Mouse (Mus musculus): Measurements from ENCODE around the gene Psrc1. TPM values are rescaled to one million over a fixed set of nuclear protein-coding genes. Genes with fewer than 3 reads are reported as not detected.

Gene Psrc1
- 8.3 and 10.5 TPM in 2 replicates for polyA plus RNA-seq (2021; fragmentation: Nextera tagmentation)
- long read RNA-seq, experiment 1, transcript Psrc1-201 (8 exons, 1,686 nt), result major isoform, 9 of 20 reads
- long read RNA-seq, experiment 1, partial matches to known transcripts, result 3 of 20 reads
- long read RNA-seq, experiment 1, other reads (novel, unspliced or antisense), result 5 of 20 reads
- long read RNA-seq, experiment 2, transcript Psrc1-201 (8 exons, 1,686 nt), result major isoform, 19 of 29 reads
- long read RNA-seq, experiment 2, transcript Psrc1-202 (8 exons, 1,687 nt), result minor isoform, 6 of 29 reads
- long read RNA-seq, experiment 2, partial matches to known transcripts, result 0 of 29 reads
- long read RNA-seq, experiment 2, other reads (novel, unspliced or antisense), result 3 of 29 reads

GRCm38 (mm10) chr3:108383485-108384354 is at the start of gene Psrc1:
Gene Psrc1, plus strand, starts transcription at chr3:108383839.

DNA sequence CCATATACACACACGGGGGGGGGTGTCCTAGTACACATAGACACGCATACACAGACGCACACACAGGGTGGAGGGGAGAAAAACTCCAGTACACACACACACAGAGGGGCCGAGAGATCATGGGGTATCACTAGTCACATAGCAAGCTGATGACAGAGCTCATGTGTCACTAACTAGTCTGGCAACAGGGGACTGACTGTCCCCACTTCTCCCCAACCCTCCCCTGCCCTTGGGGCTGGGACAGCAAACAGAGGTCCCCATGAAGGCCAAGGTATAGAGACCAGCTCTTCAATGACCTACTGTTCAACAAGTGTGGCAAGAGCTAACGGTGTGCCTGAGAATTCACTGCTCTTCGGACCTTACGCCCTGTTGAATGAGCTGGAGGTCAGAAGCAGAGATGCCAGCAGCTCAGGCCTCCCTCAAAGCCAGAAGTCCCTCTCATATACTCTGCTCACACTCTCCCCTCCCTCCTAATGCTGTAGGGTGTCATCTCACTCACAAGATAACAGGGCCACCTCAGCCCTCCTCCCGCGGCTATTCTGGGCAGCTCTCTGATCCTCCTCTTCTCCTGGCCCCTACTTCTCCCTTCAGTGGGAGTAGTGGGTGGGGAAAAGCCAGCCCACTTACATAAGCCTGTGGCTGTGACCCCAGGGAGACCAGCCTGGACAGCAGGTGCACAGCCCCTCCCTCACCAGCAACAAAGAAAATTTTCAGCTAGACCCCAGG is 19.2 kb upstream of the Psrc1 start, which contains the start of gene Mybphl:
Gene Mybphl (plus strand): TSS at position 642 of the 726 bp plus-strand sequence.

GRCm38 (mm10) chr3:108414857-108415830 is 31.5 kb downstream of the Psrc1 start, which contains the start of gene Celsr2:
Gene Celsr2, minus strand, starts transcription at chr3:108415552.

Other genes starting within 250 kb of the Psrc1 start
- 21.7 and 24.5 TPM in 2 replicates for gene Gnai3, start 237.7 kb upstream of the Psrc1 start, polyA plus RNA-seq (2021; fragmentation: Nextera tagmentation)
- gene Gpr61, start 229.0 kb upstream of the Psrc1 start, polyA plus RNA-seq (2021; fragmentation: Nextera tagmentation), result 4.4 TPM in 2 replicates
- gene Amigo1, start 197.5 kb upstream of the Psrc1 start, polyA plus RNA-seq (2021; fragmentation: Nextera tagmentation), result 5.2 and 5.3 TPM in 2 replicates
- 4.8 and 5.3 TPM in 2 replicates for gene Cyb561d1, start 182.6 kb upstream of the Psrc1 start, polyA plus RNA-seq (2021; fragmentation: Nextera tagmentation)
- 3.5 and 4.9 TPM in 2 replicates for gene Atxn7l2, start 172.9 kb upstream of the Psrc1 start, polyA plus RNA-seq (2021; fragmentation: Nextera tagmentation)
- gene Sypl2, start 157.2 kb upstream of the Psrc1 start, polyA plus RNA-seq (2021; fragmentation: Nextera tagmentation), result 0.75 and 0.92 TPM in 2 replicates
- 219 and 230 TPM in 2 replicates for gene Psma5, start 126.9 kb upstream of the Psrc1 start, polyA plus RNA-seq (2021; fragmentation: Nextera tagmentation)
- gene Sort1, start 99.8 kb upstream of the Psrc1 start, polyA plus RNA-seq (2021; fragmentation: Nextera tagmentation), result 32.3 and 34.9 TPM in 2 replicates
- gene Mybphl, start 18.9 kb upstream of the Psrc1 start, polyA plus RNA-seq (2021; fragmentation: Nextera tagmentation), result not detected in 2 replicates
- 32.5 and 41.7 TPM in 2 replicates for gene Celsr2, start 31.7 kb downstream of the Psrc1 start, polyA plus RNA-seq (2021; fragmentation: Nextera tagmentation)
- 131 and 140 TPM in 2 replicates for gene Sars, start 61.4 kb downstream of the Psrc1 start, polyA plus RNA-seq (2021; fragmentation: Nextera tagmentation)
- gene 1700013F07Rik, start 150.3 kb downstream of the Psrc1 start, polyA plus RNA-seq (2021; fragmentation: Nextera tagmentation), result 1.8 and 3.3 TPM in 2 replicates
- 24.4 and 26.5 TPM in 2 replicates for gene 5330417C22Rik, start 152.7 kb downstream of the Psrc1 start, polyA plus RNA-seq (2021; fragmentation: Nextera tagmentation)
- gene Tmem167b, start 178.6 kb downstream of the Psrc1 start, polyA plus RNA-seq (2021; fragmentation: Nextera tagmentation), result 35.1 and 36.9 TPM in 2 replicates
- 23.9 and 30.7 TPM in 2 replicates for gene Taf13, start 187.9 kb downstream of the Psrc1 start, polyA plus RNA-seq (2021; fragmentation: Nextera tagmentation)
- gene Wdr47, start 207.4 kb downstream of the Psrc1 start, polyA plus RNA-seq (2021; fragmentation: Nextera tagmentation), result 42.4 and 44.0 TPM in 2 replicates